Mouse (Mus musculus): ENCODE data around the gene Vrk1. TPM values are rescaled to one million over a fixed set of nuclear protein-coding genes. Genes with fewer than 3 reads are reported as not detected.
A peak's percentile ranks its signal among the peaks of the same experiment; 100 is the strongest.

Gene Vrk1
- total RNA-seq, 4 experiments from 2014 or later = 19.4 to 24.9 (median 20.6) TPM

DNA sequence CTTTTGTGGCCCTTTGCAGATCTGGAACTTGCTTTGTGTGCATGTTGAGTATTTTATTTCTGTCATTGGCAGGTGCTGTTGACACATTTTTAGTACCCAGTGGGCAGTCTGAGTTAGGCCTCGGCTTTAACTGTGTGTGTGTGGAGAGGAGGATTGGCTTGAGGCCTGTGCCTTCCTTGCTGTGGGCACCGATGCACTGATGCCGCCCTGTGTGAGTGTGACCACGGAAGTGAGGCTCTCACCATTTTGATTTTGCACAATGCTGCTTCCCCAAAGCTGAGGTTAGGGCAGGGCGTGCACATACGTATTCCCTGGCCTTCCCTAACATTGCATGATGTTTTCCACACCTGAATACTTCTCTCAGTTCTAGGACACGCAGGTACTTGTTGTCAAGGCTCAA lies 30.2 kb downstream of the Vrk1 start:
- DNase-seq (ENCODE audit: low spot score in 2 of 2) = no peak

DNA sequence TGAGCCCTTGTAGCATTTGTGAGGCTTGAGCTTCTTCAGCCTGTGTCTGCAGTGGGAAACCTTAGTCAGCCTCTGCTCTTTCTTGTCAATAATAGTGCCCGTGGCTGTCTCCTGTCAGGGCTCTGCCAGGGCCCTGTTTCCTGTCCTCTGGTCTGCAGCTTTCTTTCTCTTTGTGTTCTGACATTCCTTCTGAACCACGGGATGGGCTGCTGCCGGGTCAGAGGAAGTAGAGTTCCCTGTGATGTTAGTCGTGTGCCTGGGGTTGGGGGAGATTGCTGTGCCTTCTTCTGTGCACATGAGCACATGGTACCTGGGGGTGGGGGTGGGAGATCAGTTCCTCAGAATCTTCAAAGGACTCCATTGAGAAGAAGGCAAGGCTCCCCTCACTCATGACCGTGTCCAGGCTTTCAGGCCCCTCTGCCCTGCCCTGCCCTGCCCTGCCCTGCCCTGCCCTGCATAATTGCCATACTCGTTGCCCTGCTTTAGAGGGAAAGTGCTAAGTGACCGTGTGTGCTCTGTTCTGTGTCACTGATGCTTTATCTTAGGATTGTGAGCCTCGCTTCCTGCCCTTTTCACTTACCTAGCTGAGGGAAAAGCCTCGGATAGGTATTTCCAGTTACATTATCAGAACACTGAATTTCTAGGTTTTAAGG lies 36.2 kb downstream of the Vrk1 start:
- DNase-seq (ENCODE audit: low spot score in 2 of 2) = no peak

DNA sequence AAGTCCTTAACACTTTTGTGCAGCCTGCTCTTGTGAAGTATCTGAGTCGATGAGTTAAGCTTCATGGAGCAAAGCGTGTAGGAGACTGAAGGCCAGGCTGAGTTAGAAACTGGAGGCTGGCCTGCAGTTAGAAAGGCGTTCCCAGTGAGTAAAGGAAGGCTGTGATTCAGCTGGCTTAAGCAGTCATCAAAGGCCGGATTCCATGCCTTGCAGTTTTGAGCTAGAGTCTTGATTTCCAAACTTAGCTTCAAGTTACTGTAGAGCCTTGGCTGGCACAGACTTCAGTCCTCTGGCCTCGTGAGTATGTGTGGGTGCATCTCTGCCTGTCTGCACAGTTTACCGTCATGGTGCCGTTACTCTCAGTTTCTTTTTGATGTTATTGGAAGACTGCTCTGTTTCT lies 42.2 kb downstream of the Vrk1 start:
- peak in 1 of 2 experiments; percentile 31 for DNase-seq (ENCODE audit: low spot score in 2 of 2)

DNA sequence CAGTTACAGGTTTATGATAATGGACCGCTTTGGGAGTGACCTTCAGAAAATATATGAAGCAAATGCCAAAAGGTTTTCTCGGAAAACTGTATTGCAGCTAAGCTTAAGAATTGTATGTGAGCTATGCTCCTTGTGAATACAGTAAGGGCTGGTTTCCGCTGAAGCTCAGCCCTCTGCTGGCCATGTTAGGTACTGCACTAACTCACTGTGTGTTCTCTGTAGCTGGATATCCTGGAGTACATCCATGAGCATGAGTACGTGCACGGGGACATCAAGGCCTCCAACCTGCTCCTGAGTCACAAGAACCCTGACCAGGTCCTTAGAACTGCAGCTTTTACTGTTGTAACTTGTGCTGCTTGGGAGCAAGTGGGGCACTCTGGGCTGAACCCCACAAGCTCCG lies 45.8 kb downstream of the Vrk1 start:
- peak; percentile 70 to 85 for DNase-seq (ENCODE audit: low spot score in 2 of 2)

DNA sequence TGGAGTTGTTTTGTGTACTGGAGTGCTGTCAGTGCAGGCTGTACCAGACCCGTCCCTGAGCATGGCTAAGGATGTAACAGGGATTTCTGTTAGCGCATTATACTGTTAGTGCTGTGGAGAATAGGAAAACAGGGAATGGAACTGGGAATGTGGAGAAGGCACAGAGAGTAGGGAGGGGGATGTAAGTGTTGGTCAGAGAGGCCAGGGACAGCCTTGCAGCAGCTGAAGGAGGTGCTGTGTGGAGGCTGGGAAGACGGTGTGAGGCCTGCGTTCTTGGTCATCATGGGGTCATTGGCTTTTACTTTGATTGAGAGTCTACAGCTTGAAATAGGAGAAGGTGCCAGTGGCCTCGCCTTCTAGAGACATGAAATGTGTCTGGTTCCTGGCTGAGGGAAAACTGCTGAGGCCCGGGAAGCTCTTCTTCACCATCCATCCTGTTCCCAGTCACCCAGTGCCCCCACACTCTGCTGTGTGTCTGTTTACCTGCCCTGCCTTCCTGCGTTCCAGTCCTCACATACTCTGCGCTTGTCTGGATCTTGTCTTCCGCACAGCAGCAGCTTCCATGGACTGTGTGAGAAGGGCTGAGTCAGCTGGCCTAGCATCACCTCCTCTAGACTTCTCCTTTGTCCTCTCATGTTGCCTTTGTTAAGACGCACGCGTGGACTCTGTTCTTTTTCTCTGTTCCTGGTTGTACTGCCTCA lies 50.0 kb downstream of the Vrk1 start:
- DNase-seq (ENCODE audit: low spot score in 2 of 2) = no peak

DNA sequence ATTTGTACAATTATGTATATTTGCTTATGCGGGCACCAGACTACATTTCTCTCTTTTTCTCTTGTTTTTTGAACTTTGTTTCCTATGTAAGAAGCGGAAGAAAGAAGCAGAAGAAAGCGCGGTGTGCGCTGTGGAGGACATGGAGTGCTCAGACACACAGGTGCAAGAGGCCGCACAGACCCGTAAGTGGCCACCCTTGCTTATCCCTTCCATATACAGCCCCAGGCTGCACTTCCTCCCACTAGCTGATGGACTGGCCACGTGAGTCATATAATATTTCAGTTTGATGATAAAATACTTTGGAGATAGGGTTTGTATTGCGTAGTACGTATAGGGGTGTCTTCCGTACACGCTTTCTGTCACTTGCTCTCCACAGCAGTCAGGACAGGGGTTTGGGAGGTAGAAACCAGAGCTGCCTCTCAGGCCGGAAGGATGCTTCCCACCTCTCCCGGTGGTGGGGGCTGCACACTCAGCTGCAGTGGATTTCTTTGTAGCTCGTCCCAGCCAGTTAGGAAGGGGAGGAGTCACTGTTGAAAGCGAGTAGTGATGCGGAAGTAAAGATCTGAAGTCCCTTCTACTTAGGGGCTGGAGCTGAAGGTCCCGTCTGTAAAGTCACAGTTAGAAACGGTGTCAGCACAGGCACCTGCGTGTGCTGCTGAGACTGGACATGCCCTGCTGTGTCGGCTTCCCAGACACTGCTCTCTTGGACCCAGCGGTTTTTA lies 60.6 kb downstream of the Vrk1 start:
- DNase-seq (ENCODE audit: low spot score in 2 of 2) = no peak

DNA sequence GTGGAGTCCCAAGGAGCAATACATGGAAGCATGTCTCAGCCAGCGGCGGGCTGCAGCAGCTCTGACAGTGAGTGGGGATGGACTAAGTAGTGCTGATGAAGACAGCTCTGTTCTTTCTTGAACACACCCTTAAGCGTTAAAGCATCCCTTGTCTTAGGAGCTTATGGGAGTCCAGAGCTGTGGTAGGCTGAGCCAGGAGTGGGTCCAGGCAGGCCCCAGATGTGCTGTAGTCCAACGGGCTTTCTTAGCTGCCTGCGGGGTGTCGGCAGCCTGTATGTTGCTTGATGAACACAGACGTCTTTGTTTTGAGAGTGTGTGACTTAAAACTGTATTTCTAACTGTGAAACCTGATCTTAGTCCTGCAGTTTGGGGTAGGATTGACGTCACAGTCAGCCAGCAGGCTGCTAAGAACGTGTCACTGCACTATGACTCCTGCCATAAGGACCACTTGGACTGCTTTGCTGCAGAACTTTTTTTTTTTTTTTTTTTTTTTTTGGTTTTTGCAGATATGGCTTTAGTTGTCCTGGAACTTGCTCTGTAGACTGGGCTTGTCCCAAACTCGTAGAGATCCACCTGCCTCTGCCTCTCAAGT lies 61.6 kb downstream of the Vrk1 start:
- DNase-seq (ENCODE audit: low spot score in 2 of 2) = no peak

DNA sequence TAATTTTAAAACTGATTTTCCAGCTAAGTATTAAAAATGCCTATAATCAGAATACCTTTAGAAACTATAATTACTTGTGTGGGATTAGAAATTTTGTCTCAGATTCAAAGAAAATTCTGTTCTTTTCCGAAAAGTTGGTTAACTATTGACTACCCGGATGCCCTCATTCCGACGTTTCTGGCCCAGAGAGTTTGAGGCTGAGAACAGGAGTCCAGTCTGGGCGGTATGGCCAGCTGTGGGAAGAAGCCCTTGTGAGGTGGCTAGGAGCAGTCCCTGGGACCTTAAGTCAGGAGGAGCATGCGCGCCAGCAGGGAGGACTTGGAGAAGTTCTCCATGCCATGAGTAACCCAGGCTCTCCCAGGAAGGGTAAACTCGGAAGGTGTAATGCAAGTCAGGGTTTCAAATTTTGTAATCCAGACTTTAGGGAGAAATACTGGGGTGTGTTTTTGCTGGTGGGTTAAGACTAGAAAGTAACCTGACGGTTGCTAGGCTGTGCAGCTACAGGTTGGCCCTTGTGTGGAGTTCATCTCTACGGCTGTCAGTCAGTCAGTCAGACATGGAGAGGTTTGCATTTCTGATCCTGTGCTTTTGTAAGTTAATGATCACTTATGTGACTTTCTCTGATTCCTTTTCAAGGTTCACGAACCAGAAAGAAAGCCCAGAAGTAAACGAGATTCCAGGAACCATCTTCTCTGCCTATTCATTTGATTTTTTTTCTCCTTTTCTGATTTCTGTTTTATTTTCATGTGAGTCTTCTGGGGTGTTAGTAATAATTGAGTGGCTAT lies 64.5 kb downstream of the Vrk1 start:
- DNase-seq (ENCODE audit: low spot score in 2 of 2) = no peak

DNA sequence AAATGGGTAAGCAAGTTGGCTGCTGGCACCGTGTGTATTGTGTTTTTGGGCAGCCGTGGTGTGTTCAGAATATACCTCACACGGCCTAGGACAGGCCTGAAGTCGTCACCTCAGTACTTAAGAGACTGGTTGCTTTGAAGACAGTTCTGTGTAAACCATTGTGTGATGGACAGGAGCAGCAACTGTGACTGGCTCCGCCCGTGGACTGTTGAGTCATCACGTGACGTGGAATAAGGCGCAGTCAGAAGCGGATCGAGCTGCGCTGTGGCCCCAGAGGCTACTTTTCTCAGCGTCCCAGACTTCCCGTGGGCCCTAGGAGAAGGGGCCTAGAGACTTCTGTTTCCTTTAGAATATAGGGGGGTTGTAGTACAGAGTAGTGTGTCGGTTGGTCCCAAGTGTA lies 66.1 kb downstream of the Vrk1 start:
- DNase-seq (ENCODE audit: low spot score in 2 of 2) = no peak

DNA sequence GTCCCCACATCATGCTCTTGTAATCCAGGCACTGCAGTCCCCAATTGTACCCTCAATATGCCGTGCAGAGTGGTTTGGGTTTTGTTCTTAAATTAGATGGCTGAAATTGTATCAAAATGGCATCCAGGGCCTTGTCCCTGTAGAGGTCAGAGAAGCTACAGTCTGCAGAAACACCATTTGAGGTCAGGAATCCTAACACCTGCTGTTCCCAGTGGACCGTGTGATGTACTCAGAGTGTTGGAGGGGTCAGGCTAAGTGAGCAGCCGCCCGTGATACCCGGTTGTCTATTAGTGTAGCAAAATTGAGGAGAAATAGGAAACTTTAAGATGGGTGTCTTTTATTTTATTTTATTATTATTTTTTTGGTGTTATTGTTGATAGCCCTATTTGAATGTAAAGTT lies 70.5 kb downstream of the Vrk1 start:
- no peak for DNase-seq (ENCODE audit: low spot score in 2 of 2)

DNA sequence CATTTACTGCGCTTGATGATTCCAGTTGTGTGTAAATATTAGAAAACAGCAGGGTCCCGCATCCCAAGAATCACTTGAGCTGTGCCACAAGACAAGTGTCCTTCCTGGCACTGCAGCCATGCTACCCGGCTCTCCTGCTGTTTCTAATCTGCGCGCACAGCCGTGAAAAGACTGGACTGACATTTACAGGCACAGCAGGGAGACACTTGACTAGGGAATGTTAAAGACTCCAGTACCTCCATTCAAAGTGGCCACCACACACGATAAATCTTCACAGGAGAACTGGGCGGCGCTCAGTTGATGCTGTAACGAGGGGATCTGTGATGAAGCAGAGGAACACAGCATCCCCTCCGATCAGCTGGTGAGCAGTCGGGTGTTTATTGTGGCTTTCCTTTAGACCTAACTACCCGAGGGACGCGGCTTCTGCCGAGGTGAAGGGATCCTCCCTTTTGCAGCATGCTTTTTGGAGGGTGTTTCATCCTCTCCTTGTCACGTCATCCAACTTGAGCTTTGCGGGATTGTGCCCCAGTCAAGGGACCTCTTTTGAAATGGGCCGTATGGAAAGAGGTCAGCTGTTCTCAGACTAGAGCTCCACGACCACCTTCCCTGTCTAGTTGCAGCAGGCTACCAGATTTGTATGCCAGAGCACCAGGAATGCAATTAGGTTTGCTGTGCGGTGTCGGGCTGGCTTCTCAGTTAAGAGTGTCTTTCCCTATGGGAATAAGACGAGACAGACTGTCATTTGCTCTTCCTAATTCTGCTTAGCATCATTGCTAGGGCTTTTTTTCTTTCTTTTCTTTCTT lies 71.1 kb downstream of the Vrk1 start:
- no peak for DNase-seq (ENCODE audit: low spot score in 2 of 2)

DNA sequence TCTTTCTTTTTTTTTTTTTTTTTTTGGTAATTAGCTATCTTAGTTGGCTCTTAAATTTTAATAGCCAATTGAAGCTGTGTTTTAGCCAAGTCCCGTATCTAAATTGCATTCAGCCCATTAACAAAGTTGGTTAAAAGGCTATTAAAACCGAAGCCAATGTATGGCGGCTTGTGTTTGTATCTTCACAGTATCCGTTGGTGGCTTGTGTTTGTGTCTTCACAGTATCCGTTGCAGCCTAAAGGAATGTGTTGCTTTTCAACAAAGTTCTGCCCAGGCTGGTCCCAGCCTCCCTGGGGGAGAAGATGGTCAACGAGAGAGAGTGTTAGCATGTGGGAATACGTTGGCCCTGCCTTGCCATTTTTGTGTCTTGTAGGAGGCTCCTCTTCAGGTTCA lies 71.7 kb downstream of the Vrk1 start:
- no peak for DNase-seq (ENCODE audit: low spot score in 2 of 2)

DNA sequence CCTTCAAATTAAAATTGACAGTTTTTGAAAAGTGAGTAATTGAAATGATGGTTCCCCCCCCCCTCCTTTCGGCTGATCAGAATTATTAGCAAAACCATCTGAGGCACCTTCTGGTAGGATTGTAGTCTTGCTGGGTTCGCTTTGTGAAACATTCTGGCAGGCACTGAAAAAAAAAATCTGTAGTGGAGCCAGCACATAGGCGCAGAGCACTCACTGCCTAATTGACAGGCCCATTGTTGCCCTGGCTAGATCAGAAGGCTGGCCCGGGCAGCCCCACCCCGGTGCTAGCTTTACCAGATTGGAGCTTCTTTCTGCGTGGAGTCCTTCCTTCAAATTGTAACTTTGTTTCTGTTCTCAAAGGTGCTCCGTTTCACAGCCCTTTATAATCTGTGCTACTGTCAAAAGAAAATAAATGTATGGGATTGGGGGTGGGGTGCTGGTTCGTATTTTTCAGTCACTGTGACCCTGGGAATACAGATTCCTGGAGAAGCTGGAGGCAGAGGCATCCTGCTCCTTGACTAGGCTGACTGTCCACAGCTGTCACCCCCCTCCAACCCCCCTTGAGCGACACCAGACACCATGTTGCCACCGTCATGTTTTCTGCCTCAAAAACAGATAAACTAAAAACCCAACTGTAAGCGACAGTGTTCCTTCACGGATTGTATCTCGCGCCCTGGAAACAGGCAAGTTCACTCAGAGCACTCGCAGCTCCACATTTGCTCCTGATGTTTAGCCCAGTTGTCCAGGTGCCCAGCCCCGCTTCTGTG lies 72.3 kb downstream of the Vrk1 start:
- DNase-seq (ENCODE audit: low spot score in 2 of 2) = no peak

DNA sequence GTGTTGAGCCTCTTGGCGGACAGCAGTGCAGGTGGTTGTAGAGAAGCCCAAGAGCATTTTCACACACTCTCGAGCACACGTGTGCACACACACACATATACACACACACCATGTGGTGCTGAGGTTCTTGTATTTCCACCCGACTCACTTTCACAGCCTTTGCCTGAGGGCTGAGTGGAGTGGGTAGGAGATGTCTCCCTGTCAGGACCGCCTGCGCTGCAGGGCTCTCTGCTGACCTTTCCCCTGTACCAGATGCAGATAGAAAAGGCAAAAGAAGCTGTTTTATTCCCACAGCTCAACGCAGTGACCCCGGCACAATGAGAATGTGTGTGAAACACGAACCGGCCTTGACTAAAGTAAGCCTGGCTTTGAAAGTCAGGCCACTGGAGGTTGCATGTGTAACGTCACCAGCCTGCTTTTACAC lies 72.9 kb downstream of the Vrk1 start:
- no peak for DNase-seq (ENCODE audit: low spot score in 2 of 2)

DNA sequence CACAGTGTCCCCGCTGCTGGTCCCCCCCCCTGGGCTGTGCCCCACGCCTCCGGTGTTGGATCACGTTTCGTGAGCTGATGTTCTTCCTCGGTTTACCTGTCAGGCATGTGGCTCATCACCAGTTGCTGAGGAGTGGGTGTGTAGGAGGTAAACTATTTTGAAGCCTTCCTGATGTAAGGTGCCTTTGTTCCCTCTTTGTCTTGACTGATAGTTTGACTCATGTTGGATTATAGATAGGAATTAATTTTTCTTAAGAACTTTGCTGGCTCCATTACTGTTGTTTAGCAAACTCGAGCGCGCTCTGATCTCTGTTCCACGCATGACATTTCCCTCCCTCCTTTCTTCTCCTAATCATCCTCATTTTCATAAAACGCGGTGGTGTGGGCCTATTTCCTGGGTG lies 74.1 kb downstream of the Vrk1 start:
- no peak for DNase-seq (ENCODE audit: low spot score in 2 of 2)

DNA sequence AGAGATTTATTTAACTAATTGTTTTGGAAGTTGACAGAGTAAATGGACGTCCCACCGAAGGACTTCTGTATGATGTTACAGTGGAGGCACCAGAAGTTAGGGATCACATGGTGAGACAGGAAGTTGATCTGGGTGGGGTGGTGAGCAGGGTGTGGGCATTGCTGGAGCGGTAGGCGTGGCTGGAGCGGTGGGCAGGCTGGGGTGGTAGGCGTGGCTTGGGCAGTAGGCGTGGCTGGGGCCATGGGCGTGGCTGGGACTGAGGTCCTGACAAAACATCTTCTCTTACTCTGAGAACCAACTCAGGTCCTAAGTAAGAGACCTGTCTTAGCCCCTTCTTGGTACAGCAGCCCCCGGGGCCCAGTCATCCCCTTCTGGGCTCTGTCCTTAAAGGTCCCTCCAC lies 84.8 kb downstream of the Vrk1 start:
- no peak for DNase-seq (ENCODE audit: low spot score in 2 of 2)

DNA sequence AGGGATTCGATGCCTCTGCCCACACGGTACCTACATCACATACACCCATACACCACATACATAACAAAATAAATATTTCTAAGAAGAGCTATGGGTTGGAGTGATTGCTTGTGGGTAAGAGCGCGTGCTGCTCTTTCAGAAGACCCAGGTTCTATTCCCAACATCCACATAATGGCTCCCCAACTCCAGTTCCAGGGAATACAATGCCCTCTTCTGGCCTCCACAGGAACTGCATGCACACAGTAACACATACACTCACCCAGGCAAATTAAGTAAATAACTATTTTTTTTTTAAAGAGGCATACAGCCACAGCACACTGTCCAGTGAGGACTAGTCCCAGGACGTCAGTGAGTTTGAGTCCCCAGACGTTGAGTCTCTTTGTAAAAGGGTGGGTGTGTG lies 92.0 kb downstream of the Vrk1 start:
- no peak for DNase-seq (ENCODE audit: low spot score in 2 of 2)

DNA sequence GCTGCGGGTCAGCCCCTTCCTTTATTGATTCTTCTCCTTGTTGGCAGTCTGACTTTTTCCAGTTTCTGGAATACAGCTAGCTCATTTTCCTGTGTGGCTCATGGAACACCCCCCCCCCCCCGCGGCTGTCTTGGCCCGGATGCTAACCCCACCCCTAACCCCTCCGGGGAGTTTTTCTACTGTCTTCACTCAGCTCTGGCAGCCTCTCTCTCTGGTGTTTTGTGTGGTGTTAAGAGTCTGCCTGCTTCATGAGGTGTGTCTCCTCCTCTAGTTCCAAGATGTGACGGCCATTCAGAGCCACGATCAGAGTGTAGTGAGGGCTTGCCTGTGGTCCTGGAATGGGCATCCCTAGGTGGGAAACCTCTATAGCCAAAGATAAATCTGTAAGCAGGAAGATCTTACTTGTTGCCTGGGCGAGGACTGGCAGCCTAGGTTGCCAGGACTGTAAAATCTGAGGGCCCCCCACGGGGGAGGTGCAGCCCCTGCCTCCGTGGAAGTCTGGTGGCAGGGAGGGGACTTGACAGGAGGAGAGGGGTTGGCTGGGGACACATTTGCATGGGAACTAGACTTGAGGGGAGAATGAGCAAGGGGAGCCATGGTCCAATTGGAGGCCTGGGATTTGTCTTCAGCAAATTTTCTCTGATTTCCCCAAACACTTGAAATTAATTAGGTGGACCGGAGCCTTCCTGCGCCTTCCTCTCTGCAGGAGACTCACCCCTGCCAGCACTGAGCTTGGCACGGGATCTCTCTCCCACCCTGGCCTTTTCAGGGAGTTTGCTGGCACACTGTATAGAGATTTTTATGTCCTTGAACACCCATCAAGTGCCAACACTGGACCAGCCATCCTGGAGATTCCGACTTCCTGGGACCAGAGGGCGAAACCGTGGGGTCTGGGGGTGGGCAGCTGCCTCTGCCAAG lies 93.0 kb downstream of the Vrk1 start:
- DNase-seq (ENCODE audit: low spot score in 2 of 2) = no peak

DNA sequence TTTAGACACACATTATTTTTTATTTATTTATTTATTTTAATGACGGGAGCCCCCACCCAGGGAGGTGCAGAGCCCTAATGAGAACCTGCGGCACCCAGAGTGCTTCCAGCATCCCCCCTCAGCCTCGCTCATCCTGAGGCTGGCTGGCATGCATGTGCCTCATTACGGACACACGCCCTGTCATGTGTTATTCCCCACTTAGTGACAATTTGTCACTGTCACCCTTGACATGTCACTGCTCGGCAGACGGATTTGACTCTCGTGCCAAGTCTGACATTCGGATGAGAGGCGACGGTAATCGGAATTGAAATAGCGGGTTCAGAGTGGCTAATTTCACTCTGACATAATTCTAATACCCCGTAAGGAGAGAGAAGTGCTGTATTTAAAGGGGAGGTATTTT lies 97.2 kb downstream of the Vrk1 start:
- DNase-seq (ENCODE audit: low spot score in 2 of 2) = no peak

Measured in left cerebral cortex, adult 8-10 months (tissue).